Mouse (Mus musculus) neural tube, embryonic 11.5 days (tissue): ENCODE measurements at regions not wholly inside any gene's neighbourhood (a gene's known extent, or its start where the extent isn't known, plus 50 kb on each side); places are given as distances from the start of the nearest gene placed in this dataset.
A peak's percentile ranks its signal among the peaks of the same experiment; 100 is the strongest.
"Not testable (repeated sequence)": the region's sequence is repeated elsewhere in the genome, so short reads cannot be mapped to it uniquely, and the experiment has no call there.

Experiments used
- ATAC-seq: fragments of 200-750 bp; cut with Nextera tagmentation; 2 replicates; pipeline ENCODE4 v1.8.0; 2017; ENCODE audit warnings: moderate number of reproducible peaks, mild to moderate bottlenecking, moderate TSS enrichment, moderate library complexity; ENCODE audit not compliant: insufficient read depth, low FRiP score, low TSS enrichment
- DNase-seq: peaks from one replicate; pipeline ENCODE4 v3.0.0-alpha.2; 2015; ENCODE audit warnings: low spot score
- H3K27ac ChIP-seq: fragments of 300-500 bp; sonication (generic); 2 replicates; pipeline ENCODE4 v1.5.1; 2014; ENCODE audit warnings: low read depth, mild to moderate bottlenecking, low read length
- H3K27me3 ChIP-seq: fragments of 300-500 bp; sonication (generic); 2 replicates; pipeline ENCODE4 v1.6.1; 2014; ENCODE audit warnings: mild to moderate bottlenecking, low read length, mixed read lengths; ENCODE audit not compliant: control insufficient read depth, insufficient read depth
- H3K36me3 ChIP-seq: fragments of 300-500 bp; sonication (generic); 2 replicates; pipeline ENCODE4 v1.6.1; 2014; ENCODE audit warnings: mild to moderate bottlenecking, low read length, moderate library complexity, mixed read lengths; ENCODE audit not compliant: control insufficient read depth, insufficient read depth
- H3K4me1 ChIP-seq: fragments of 300-500 bp; sonication (generic); 2 replicates; pipeline ENCODE4 v1.6.1; 2014; ENCODE audit warnings: low read length, mixed read lengths; ENCODE audit not compliant: control insufficient read depth, insufficient read depth
- H3K4me2 ChIP-seq: fragments of 300-500 bp; sonication (generic); 2 replicates; pipeline ENCODE4 v1.6.1; 2014; ENCODE audit warnings: low read depth, mild to moderate bottlenecking, moderate library complexity
- H3K4me3 ChIP-seq: fragments of 300-500 bp; sonication (generic); 2 replicates; pipeline ENCODE4 v1.5.1; 2014; ENCODE audit warnings: low read depth, low read length
- H3K9ac ChIP-seq: fragments of 300-500 bp; sonication (generic); 2 replicates; pipeline ENCODE4 v1.6.1; 2014; ENCODE audit warnings: mild to moderate bottlenecking, low read length
- H3K9me3 ChIP-seq: fragments of 300-500 bp; sonication (generic); 2 replicates; pipeline ENCODE4 v1.6.1; 2016; ENCODE audit warnings: low read length; ENCODE audit not compliant: control insufficient read depth
- WGBS: fragments of 180-500 bp; shearing (Covaris S2); extraction: QIAGEN DNeasy Blood & Tissue Kit; methylation state at CpG from one replicate; pipeline ENCODE4 v1.1.7; 2014; 5-methylcytosine and 5-hydroxymethylcytosine counted together

GRCm38 (mm10) chr10:111642683-111643082 is 136.6 kb downstream of the Phlda1 start:
- Histone ChIP-seq H3K9ac (no peak overlapping the region), H3K4me3 (no peak overlapping the region), H3K27me3 (no peaks in the 10 kb centered on the region), H3K27ac (no peak overlapping the region), H3K4me2 (no peak overlapping the region), H3K9me3 (no peaks in the 10 kb centered on the region), H3K36me3 (no peaks in the 10 kb centered on the region), H3K4me1 (no peaks in the 10 kb centered on the region)
- ATAC-seq = no peak
- no peak for DNase-seq
- WGBS = 78% methylated on average over 2 of the region's 2 CpGs

- DNase-seq, H3K9ac ChIP-seq, H3K27me3 ChIP-seq, H3K36me3 ChIP-seq, H3K4me3 ChIP-seq, ATAC-seq, H3K4me2 ChIP-seq, H3K4me1 ChIP-seq, H3K27ac ChIP-seq, H3K9me3 ChIP-seq: not testable (repeated sequence)
- WGBS = 81% methylated on average over 2 of the region's 2 CpGs
These were observed 147.7 kb downstream of the Phlda1 start for GRCm38 (mm10) chr10:111653773-111654172.

- no peak overlapping the region for H3K27ac ChIP-seq
- 75% methylated on average over 22 of the region's 22 CpGs for WGBS
- no peaks in the 10 kb centered on the region for H3K36me3 ChIP-seq
- 0 out of 2 replicates have a peak, but pooled peaks cover 3% of the 10 kb centered on the region for H3K4me1 ChIP-seq
- H3K9me3 ChIP-seq = no peaks in the 10 kb centered on the region
- ATAC-seq (no peak), DNase-seq (no peak)
- H3K4me2 ChIP-seq = no peak overlapping the region
- H3K4me3 ChIP-seq = no peak overlapping the region
- no peaks in the 10 kb centered on the region for H3K27me3 ChIP-seq
- H3K9ac ChIP-seq = no peak overlapping the region
These were observed 148.5 kb downstream of the Phlda1 start for GRCm38 (mm10) chr10:111654364-111655226.

GRCm38 (mm10) chr10:111658828-111659227 is 152.7 kb downstream of the Phlda1 start:
- no peak overlapping the region for H3K9ac ChIP-seq
- no peaks in the 10 kb centered on the region for H3K27me3 ChIP-seq
- WGBS = 50% methylated on average over 9 of the region's 9 CpGs
- H3K36me3 ChIP-seq = no peaks in the 10 kb centered on the region
- DNase-seq = no peak
- no peak overlapping the region for H3K4me2 ChIP-seq
- ATAC-seq = no peak
- no peak overlapping the region for H3K4me3 ChIP-seq
- H3K27ac ChIP-seq = no peak overlapping the region
- 0 out of 2 replicates have a peak, but pooled peaks cover 3% of the 10 kb centered on the region for H3K4me1 ChIP-seq
- H3K9me3 ChIP-seq = no peaks in the 10 kb centered on the region

GRCm38 (mm10) chr10:111662665-111663064 is 156.6 kb downstream of the Phlda1 start:
- H3K27me3 ChIP-seq = no peaks in the 10 kb centered on the region
- no peak overlapping the region for H3K4me3 ChIP-seq
- H3K4me2 ChIP-seq = no peak overlapping the region
- WGBS = 78% methylated on average over 1 of the region's 1 CpGs
- no peak overlapping the region for H3K9ac ChIP-seq
- no peak overlapping the region for H3K27ac ChIP-seq
- no peak for ATAC-seq
- DNase-seq = no peak
- H3K9me3 ChIP-seq = no peaks in the 10 kb centered on the region; the same call in 1 of the 2 replicates
- H3K36me3 ChIP-seq = no peaks in the 10 kb centered on the region
- H3K4me1 ChIP-seq = 0 out of 2 replicates have a peak, but pooled peaks cover 3% of the 10 kb centered on the region

GRCm38 (mm10) chr10:111665834-111666233 is 159.7 kb downstream of the Phlda1 start:
- no peaks in the 10 kb centered on the region for H3K4me1 ChIP-seq
- no peak for ATAC-seq
- H3K9me3 ChIP-seq = no peaks in the 10 kb centered on the region; the same call in 1 of the 2 replicates
- H3K27ac ChIP-seq = no peak overlapping the region
- H3K9ac ChIP-seq = no peak overlapping the region
- no peaks in the 10 kb centered on the region for H3K36me3 ChIP-seq
- no peak overlapping the region for H3K4me2 ChIP-seq
- H3K4me3 ChIP-seq = no peak overlapping the region
- DNase-seq = no peak
- WGBS = 88% methylated on average over 14 of the region's 14 CpGs
- H3K27me3 ChIP-seq = no peaks in the 10 kb centered on the region

- Histone ChIP-seq H3K4me3 (no peak overlapping the region), H3K4me1 (no peaks in the 10 kb centered on the region), H3K9me3 (no peaks in the 10 kb centered on the region; the same call in 1 of the 2 replicates), H3K9ac (no peak overlapping the region), H3K4me2 (no peak overlapping the region), H3K27me3 (no peaks in the 10 kb centered on the region), H3K36me3 (no peaks in the 10 kb centered on the region), H3K27ac (no peak overlapping the region)
- 92% methylated on average over 13 of the region's 13 CpGs for WGBS
- no peak for DNase-seq
- ATAC-seq = no peak
These were observed 160.9 kb downstream of the Phlda1 start for GRCm38 (mm10) chr10:111666963-111667362.

GRCm38 (mm10) chr10:111668639-111669038 is 162.6 kb downstream of the Phlda1 start:
- H3K9me3 ChIP-seq = no peaks in the 10 kb centered on the region; the same call in 1 of the 2 replicates
- ATAC-seq (no peak), DNase-seq (no peak)
- no peaks in the 10 kb centered on the region for H3K36me3 ChIP-seq
- H3K27me3 ChIP-seq = no peaks in the 10 kb centered on the region
- no peak overlapping the region for H3K9ac ChIP-seq
- no peak overlapping the region for H3K27ac ChIP-seq
- WGBS = 92% methylated on average over 1 of the region's 1 CpGs
- H3K4me2 ChIP-seq = no peak overlapping the region
- H3K4me1 ChIP-seq = peaks cover 2% of the 10 kb centered on the region; the same call in 1 of the 2 replicates
- no peak overlapping the region for H3K4me3 ChIP-seq

GRCm38 (mm10) chr10:111669658-111670057 is 163.6 kb downstream of the Phlda1 start:
- WGBS = 41% methylated on average over 6 of the region's 6 CpGs
- Histone ChIP-seq H3K9ac (no peak overlapping the region), H3K4me2 (no peak overlapping the region), H3K4me1 (peaks cover 2% of the 10 kb centered on the region; the same call in 1 of the 2 replicates), H3K36me3 (no peaks in the 10 kb centered on the region), H3K27ac (no peak overlapping the region), H3K9me3 (no peaks in the 10 kb centered on the region; the same call in 1 of the 2 replicates), H3K27me3 (no peaks in the 10 kb centered on the region), H3K4me3 (no peak overlapping the region)
- ATAC-seq (peak; percentile 71), DNase-seq (peak; percentile 60)
